Mouse (Mus musculus) heart, embryonic 11.5 days (tissue): ENCODE data around the gene Ncbp1. TPM values are rescaled to one million over a fixed set of nuclear protein-coding genes. Genes with fewer than 3 reads are reported as not detected.

ENCODE experiments used
- ATAC-seq: fragments of 200-750 bp; cut with Nextera tagmentation; replicated peaks from 2 replicates; pipeline ENCODE4 v1.8.0; 2017; ENCODE audit warnings: moderate library complexity; ENCODE audit not compliant: insufficient number of reproducible peaks, low FRiP score, low TSS enrichment
- H3K27ac ChIP-seq: fragments of 300-500 bp; sonication (generic); 2 replicates; pipeline ENCODE4 v1.5.1; 2014; ENCODE audit warnings: mild to moderate bottlenecking, low read depth, low read length
- H3K27me3 ChIP-seq: fragments of 300-500 bp; sonication (generic); 2 replicates; pipeline ENCODE4 v1.6.1; 2014; ENCODE audit warnings: mild to moderate bottlenecking, low read length, mixed read lengths; ENCODE audit not compliant: control insufficient read depth, insufficient read depth
- H3K36me3 ChIP-seq: fragments of 300-500 bp; sonication (generic); 2 replicates; pipeline ENCODE4 v1.6.1; 2014; ENCODE audit warnings: mild to moderate bottlenecking, low read length, moderate library complexity, mixed read lengths; ENCODE audit not compliant: control insufficient read depth, insufficient read depth
- H3K4me1 ChIP-seq: fragments of 300-500 bp; sonication (generic); 2 replicates; pipeline ENCODE4 v1.6.1; 2014; ENCODE audit warnings: low read length; ENCODE audit not compliant: control insufficient read depth, insufficient read depth
- H3K4me2 ChIP-seq: fragments of 300-500 bp; sonication (generic); 2 replicates; pipeline ENCODE4 v1.6.1; 2014; ENCODE audit warnings: mild to moderate bottlenecking, moderate library complexity
- H3K4me3 ChIP-seq: fragments of 300-500 bp; sonication (generic); 2 replicates; pipeline ENCODE4 v1.5.1; 2014; ENCODE audit warnings: low read depth, low read length
- H3K9ac ChIP-seq: fragments of 300-500 bp; sonication (generic); 2 replicates; pipeline ENCODE4 v1.6.1; 2014; ENCODE audit warnings: mild to moderate bottlenecking, low read depth, low read length, moderate library complexity
- H3K9me3 ChIP-seq: fragments of 300-500 bp; sonication (generic); replicated peaks from 2 replicates; pipeline ENCODE4 v1.6.1; 2016; ENCODE audit warnings: low read length; ENCODE audit not compliant: control insufficient read depth
- WGBS: fragments of 180-500 bp; shearing (Covaris S2); extraction: QIAGEN DNeasy Blood & Tissue Kit; methylation state at CpG from one replicate; pipeline ENCODE4 v1.1.7; 2014; ENCODE audit not compliant: insufficient replicate concordance; 5-methylcytosine and 5-hydroxymethylcytosine counted together
- polyA plus RNA-seq: library from polyadenylated mRNA; unstranded; fragments of >200 nt; fragmentation: Nextera tagmentation; extraction: Ambion mirVana; gene quantifications from 2 replicates; pipeline ENCODE4 v1.2.1, GENCODE M21; 2014

Ncbp1 gene
- 59.1 and 67.4 TPM in 2 replicates for polyA plus RNA-seq

- under 1% methylated on average over 86 of the region's 90 CpGs for WGBS
- H3K4me1 ChIP-seq: peaks cover 13% of the 10 kb centered on the region
- peak within 1 kb of the TSS; percentile 88 for H3K4me3 ChIP-seq
- peak within 1 kb of the TSS; percentile 67 for H3K4me2 ChIP-seq
- H3K36me3 ChIP-seq: peaks cover 8% of the 10 kb centered on the region
- peak within 1 kb of the TSS; percentile 99 for H3K27ac ChIP-seq
- H3K27me3 ChIP-seq: no peaks in the 10 kb centered on the region
- peak; percentile 90 for ATAC-seq
- H3K9me3 ChIP-seq: no peaks in the 10 kb centered on the region
- H3K9ac ChIP-seq: peak within 1 kb of the TSS; percentile 90
Observed at GRCm38 (mm10) chr4:46138287-46139222, at the start of gene Ncbp1, which contains the start of gene Tstd2. Gene Ncbp1, plus strand, starts transcription at chr4:46138613. Gene Tstd2, minus strand, starts transcription at chr4:46138694.

DNA sequence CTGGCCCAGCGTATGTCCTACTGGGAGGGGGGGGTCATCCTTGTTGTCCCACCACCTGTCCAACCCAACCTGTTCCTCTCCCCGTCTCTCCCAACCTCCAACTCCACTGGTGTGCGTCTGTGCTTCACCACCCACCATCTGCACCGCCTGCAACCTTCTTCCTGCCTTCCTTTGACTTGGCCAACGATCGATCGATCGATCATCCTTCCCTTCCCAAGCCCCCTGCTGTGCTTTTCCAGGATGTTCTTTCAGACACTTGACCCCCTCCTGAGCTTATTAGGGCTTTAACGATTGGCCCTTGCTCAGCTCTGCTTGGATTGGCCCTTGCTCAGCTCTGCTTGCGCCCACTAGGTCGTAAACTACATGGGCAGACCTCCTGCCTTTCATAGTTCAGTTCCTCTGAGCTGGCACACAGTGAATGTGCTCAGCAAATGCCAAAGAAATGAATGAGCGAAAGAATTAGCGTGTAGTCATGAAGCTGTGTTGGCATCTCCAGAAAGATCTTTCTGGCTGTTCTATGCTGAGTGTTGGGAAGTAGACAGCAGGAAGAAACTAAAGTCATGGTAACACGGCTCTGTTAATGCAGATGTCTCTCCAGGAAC is 48.8 kb upstream of the Ncbp1 start:
- Histone ChIP-seq H3K27ac (no peak overlapping the region), H3K9ac (no peak overlapping the region), H3K9me3 (no peaks in the 10 kb centered on the region), H3K36me3 (peaks cover 13% of the 10 kb centered on the region), H3K4me2 (no peak overlapping the region), H3K4me3 (no peak overlapping the region), H3K4me1 (peaks cover 7% of the 10 kb centered on the region), H3K27me3 (no peaks in the 10 kb centered on the region)
- 92% methylated on average over 14 of the region's 14 CpGs for WGBS
- ATAC-seq: no peak

DNA sequence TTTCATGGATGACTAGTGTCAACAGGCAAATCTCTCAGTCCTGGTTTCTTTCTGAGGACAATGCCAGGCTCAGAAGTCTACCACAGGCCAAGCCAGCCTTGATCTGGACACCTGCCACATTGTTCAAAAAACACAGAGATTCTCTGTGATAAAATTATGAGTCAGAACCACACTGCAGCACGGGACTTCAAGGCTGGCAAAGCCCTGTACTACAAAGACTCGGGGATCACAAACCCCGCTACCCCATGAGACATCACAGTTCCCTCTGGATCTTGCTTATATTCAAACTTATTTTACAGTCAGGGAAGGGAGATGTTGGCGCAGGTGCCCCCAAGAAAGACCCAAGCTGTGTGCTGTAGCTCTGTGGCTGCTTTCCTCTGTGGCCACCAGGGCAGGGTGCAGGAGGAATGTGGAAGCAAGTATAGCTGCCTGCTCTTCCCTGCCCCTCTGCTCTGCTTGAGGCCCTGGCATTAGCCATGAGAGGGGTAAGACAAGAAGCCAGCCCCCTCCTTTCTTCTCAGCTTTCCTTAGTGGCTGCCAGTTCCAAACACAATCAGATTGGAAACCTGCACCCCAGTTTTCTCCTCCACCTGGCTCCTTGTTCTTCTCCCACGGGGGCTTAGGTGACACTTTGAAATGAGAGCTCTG is 45.9 kb upstream of the Ncbp1 start:
- H3K4me3 ChIP-seq: no peak overlapping the region
- H3K4me1 ChIP-seq: peaks cover 3% of the 10 kb centered on the region
- H3K27me3 ChIP-seq: no peaks in the 10 kb centered on the region
- ATAC-seq: no peak
- H3K36me3 ChIP-seq: peaks cover 21% of the 10 kb centered on the region
- no peak overlapping the region; the same call in 1 of the 2 replicates for H3K9ac ChIP-seq
- H3K27ac ChIP-seq: no peak overlapping the region
- WGBS: 91% methylated on average over 5 of the region's 5 CpGs
- no peaks in the 10 kb centered on the region for H3K9me3 ChIP-seq
- H3K4me2 ChIP-seq: no peak overlapping the region

GRCm38 (mm10) chr4:46094916-46095825 is 43.2 kb upstream of the Ncbp1 start:
- Histone ChIP-seq H3K4me2 (no peak overlapping the region), H3K27ac (no peak overlapping the region), H3K27me3 (no peaks in the 10 kb centered on the region), H3K4me1 (peaks cover 10% of the 10 kb centered on the region), H3K9me3 (no peaks in the 10 kb centered on the region), H3K9ac (no peak overlapping the region), H3K4me3 (no peak overlapping the region), H3K36me3 (peaks cover 20% of the 10 kb centered on the region)
- no peak for ATAC-seq
- WGBS: 65% methylated on average over 15 of the region's 15 CpGs

- Histone ChIP-seq H3K9me3 (no peaks in the 10 kb centered on the region), H3K36me3 (peaks cover 16% of the 10 kb centered on the region), H3K4me1 (peaks cover 16% of the 10 kb centered on the region), H3K4me3 (no peak overlapping the region), H3K9ac (no peak overlapping the region), H3K27ac (no peak overlapping the region), H3K4me2 (no peak overlapping the region), H3K27me3 (no peaks in the 10 kb centered on the region)
- WGBS: 85% methylated on average over 3 of the region's 3 CpGs
- no peak for ATAC-seq
Observed at GRCm38 (mm10) chr4:46095826-46096159, 42.6 kb upstream of the Ncbp1 start.

DNA sequence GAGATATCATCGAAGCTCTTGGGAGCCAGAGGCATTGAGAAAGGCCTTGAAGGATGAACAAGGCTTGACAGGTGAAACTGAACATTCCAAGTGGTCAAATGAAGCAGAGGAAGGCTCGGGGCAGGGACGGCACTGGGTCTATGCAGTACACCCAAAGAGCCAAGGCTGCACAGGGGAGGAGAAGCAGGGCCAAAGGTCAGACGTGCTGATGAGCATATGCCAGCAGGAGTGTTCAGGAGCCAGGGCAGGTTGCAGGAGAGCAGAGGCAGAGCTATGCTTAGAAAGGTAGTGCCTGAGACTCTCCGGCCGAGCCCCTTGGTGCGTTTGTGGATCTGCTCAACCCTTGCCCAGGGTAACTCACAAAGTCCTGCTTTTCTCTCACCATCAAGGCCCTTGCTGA is 41.9 kb upstream of the Ncbp1 start:
- ATAC-seq: no peak
- H3K36me3 ChIP-seq: peaks cover 16% of the 10 kb centered on the region
- no peaks in the 10 kb centered on the region for H3K27me3 ChIP-seq
- H3K4me3 ChIP-seq: no peak overlapping the region
- H3K9me3 ChIP-seq: no peaks in the 10 kb centered on the region
- H3K9ac ChIP-seq: no peak overlapping the region
- peaks cover 24% of the 10 kb centered on the region for H3K4me1 ChIP-seq
- H3K4me2 ChIP-seq: no peak overlapping the region
- WGBS: 90% methylated on average over 7 of the region's 7 CpGs
- no peak overlapping the region for H3K27ac ChIP-seq

DNA sequence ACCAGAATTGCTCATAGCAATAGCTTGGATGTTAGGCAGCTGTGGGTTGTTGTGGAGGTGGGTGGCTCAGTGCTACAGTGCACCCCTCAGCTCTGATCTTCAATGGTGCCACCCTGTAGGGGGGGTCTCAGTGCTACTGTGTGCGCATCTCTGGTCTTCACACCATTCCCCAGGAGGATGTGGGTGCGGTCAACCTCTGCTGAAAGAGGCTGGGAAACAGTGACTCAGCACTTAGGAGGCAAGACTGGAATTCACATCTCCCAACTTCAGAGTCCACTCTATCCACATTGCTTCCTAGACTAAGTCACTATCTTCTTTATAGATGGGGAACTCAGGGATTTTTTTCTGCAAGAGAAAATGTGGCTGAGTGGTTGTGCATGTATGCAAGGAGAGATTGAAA is 40.8 kb upstream of the Ncbp1 start:
- H3K9ac ChIP-seq: no peak overlapping the region
- no peak for ATAC-seq
- H3K4me1 ChIP-seq: peaks cover 28% of the 10 kb centered on the region
- H3K4me3 ChIP-seq: no peak overlapping the region
- 94% methylated on average over 2 of the region's 2 CpGs for WGBS
- H3K4me2 ChIP-seq: no peak overlapping the region
- no peaks in the 10 kb centered on the region for H3K27me3 ChIP-seq
- peaks cover 21% of the 10 kb centered on the region for H3K36me3 ChIP-seq
- no peaks in the 10 kb centered on the region for H3K9me3 ChIP-seq
- no peak overlapping the region for H3K27ac ChIP-seq

- ATAC-seq: no peak
- Histone ChIP-seq H3K4me1 (peaks cover 28% of the 10 kb centered on the region), H3K36me3 (peaks cover 18% of the 10 kb centered on the region), H3K4me3 (no peak overlapping the region), H3K4me2 (no peak overlapping the region), H3K27me3 (no peaks in the 10 kb centered on the region), H3K9me3 (no peaks in the 10 kb centered on the region), H3K27ac (no peak overlapping the region), H3K9ac (no peak overlapping the region)
- WGBS: 78% methylated on average over 9 of the region's 9 CpGs
Observed at GRCm38 (mm10) chr4:46099132-46099531, 39.3 kb upstream of the Ncbp1 start.
